Mouse (Mus musculus) 3134 (cell line): ENCODE data around the gene Ergic1.

Source experiments
- DNase-seq: peaks from one replicate; pipeline ENCODE4 v3.0.0-alpha.2; 2011; ENCODE audit warnings: low spot score; ENCODE audit not compliant: insufficient read length; ENCODE audit errors: extremely low read depth

Ergic1 gene

DNA sequence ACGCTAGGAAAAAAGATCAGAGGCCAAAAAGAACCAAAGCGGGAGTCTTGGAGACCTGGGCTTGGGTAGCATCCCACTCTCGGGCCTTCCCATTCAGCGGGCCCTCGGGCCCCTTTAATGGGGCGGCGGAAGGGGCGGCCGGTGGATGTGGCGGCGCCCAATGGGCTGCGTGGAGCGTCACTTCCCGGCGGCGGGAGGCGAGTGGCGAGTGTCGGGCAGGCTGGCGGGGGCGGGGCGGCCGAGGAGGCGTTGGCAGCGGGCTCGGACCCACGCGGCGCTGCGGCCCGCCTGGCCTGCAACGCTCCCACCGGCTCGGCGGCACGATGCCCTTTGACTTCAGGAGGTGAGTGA lies at the start of gene Ergic1:
Gene Ergic1, plus strand, starts transcription at position 200 of the 351 bp plus-strand sequence.
- DNase-seq = peak; percentile 85

DNA sequence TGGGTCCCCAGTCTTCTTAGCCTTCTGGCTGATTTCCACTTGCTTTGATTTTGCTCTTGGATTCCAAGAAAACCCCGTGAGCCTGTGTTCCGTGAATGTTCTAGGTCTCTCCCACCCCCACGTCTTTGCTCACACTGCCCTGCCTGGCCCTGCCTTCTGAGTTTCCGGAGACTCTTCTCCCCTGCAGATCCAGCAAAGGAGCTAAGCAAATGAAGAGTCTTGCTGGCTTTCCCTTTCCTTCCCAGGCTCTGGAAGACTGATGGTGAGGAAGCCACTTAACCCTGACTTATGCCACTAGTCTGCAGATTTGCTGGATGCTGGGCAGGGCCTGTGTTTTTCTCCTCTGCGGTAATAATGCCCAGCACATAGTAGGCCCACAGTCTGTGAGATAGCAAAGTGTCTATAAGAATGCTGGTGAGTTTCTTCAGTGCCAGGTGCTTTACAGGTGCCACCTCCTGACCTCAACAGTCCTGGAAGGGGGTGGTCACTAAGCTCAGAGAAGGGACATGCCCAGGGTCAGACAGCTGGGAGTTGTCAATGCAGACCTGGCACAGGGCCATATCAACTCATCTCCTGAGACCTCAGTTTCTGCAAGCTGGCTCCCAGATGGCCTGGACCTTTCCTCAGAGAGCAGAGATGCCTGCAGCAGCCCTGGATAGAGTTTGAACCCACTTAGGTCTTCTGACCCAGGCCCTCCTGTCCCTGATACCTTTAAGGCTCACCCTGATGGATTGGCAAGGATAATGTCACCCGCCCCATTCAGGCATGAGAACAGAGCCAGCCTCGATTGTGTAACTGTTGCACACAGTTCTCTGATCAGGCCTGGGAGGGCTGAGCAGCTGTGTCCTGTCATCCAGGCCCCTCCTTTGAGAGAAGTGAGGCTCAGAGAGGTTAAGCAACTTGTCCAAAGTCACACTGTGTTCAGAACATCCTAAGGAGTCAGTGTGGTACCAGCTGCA lies 49.2 kb upstream of the Ergic1 start:
- no peak for DNase-seq

DNA sequence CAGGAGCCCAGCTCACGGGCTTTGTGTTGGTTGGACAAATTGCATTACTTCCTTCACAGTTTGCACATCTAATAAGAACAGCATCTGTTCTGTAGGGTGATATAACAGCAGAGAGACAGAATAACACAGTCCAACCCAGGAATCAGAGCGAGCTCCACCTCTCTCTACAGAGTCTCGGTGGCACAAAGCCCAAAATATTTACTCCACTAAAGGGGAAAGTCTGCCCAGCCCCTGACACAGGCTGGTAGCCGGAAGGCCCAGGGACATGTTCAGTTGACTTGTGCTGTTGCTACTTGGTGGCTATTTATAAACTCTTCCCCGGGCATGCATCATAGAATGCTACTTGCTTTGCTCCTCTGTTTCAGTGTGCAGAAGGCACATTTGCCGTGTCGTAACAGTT lies 48.3 kb upstream of the Ergic1 start:
- no peak for DNase-seq

DNA sequence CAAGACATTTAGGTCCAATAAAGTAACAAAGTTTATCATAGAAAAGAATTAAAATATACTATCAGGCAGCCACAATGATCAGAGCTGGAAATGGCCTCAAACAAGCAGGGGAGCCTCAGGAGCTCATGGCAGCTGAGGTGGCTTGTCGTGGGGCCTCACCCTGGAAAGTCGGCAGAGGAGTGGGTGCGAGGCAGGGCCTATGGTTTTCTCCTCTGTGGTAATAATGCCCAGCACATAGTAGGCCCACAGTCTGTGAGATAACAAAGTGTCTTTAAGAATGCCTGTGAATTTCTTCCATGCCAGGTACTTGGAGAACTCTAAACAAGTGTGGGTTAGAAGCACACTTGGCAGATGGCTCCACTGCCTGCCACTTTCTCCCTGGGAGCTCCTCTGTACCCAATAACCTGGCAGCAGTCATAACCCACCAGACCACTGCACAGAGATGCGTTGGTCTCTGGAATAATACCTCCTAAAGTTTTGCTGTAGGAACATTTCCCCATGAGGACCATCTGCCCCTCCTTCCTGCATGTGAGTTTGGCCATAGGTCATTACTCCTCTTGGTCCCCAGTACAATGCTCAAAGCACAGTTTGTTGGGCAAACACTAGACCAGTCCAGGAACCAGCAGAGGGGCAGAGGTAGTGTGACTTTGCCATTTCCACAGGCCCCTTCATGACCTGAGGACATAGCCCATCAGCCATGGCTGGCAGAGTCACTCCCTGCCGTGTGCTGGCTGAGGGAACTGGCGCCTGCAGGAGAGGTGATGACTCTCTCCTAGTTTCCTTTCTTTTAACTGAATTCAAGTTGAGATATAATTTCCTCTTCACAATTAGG lies 47.6 kb upstream of the Ergic1 start:
- DNase-seq = no peak

DNA sequence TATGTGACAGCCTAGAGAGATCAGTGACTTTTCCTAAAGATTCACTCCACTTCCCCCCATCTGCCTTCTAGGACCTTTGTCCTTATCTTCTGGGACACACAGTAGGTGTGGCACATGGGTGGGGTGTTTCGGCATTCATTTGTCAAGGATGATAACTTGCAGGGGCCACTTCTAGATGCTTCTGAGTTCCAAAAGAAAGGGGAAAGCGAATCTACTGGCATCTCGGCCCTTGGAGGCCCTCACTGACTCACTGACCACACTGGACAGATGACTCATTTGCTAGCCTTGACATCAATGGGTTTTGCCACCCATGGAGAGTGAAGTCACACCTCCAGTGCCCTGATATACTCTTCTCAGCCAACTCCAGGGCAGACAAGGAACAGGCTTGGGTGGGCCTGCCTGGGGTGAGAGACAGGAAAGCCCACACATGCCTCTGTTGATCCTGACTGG lies 46.7 kb upstream of the Ergic1 start:
- DNase-seq = peak; percentile 70

DNA sequence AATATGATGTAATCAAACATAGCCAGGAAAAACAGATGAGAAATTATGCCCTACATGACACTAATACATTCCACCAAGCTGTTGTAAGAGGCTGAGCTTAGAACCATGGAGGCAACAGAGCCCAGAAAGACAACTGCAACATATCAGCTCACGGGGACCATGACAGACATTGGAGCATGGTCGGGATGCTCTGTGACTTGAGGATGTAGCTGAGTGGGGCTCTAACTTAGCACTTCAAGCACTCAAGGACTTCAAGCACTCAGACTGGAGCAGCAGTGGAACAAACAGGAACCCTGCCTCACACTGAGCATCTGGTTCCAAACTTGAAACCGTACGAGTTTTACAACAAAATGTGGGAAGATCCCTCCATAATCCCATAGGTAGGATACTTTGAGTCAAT lies 45.6 kb upstream of the Ergic1 start:
- DNase-seq = no peak

DNA sequence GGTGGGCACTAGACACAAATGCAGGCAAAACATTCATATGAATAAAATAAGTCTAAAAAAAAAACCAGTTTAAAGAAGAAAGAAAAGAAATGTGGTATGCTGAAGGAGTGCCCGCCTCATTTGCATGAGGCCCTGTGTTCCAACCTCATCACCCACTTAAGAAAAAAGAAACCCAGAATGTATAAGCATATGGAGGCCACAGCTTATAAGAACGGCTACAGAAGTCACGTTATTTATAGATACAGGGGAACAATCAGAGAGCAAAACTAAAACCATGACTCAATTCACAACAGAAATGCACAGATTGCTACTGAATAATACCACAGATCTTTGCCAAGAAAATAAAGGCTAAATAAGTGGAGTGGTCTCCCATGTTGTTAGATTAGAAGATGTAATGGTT lies 43.0 kb upstream of the Ergic1 start:
- no peak for DNase-seq

DNA sequence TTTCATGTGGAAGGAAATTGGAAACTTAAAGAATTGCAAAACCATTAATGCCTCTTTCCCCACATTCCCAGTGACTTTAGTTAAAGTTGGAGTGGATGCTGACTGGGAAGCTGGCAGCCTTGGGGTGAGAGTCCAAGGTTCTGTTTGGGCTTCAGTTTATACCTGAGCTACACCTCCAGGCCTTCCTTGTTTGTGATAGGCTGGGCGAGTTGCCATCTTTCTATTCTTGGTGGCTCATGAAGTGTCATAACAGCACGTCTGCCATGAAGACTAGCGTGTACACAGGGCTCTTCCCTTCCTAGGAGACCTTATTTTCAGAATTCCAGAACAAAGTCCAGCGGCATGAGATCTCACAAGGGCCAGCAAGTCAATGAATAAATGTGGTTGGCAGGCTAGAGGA lies 38.6 kb upstream of the Ergic1 start:
- no peak for DNase-seq

DNA sequence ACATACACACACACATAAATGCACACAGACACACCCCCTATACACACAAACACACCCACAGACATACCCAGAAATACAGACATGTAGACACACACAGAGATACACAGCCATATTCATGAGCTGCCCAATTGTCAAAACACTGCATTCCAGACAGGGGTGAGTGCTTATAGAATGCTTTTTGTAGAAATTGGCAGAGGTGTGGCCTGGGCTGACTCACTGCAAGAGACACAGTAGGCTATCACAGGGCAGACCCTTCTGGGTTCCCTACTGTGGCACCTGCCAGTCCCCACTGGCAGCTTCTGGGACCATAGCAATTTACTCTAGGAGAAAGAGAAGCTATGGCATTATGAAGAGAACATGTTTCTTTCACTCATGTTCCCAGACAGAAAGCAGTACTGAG lies 37.0 kb upstream of the Ergic1 start:
- DNase-seq = no peak

DNA sequence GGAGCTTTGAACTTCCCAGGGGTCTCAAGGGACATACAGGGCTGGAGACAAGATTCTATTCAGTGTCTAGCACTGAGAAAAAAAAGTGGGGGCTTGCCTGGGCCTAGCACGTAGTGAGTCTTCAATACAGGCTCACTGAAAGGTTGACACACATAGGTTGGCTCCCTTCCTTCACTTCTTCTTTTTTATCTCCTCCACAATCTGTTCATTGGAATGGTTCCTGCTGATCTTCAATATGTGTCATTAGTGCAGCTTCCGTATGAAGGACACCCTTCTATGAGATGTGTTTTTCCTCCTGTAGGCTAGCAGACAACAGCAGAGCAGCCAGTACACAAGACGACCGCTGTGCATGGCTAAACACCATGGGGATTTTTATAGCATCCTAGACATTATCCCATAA lies 36.5 kb upstream of the Ergic1 start:
- no peak for DNase-seq

DNA sequence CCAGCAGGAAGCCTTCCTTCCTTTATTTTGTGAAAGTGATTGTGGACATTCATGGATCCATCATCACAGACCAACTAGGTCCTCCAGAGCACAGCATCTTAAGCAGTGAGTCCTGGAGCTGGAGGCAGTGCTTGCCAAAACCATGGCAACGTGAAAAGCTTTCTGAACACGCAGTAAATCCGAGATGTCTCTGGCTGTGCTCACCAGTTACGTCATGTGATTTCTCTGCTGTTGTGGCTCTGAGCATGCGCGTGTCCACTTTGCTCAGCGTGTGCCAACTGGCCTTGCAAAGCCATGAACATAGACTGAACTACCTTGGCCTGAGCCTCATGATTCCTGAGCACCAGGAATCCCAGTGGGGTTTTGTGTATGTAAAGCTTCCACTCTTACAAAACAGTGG lies 36.0 kb upstream of the Ergic1 start:
- no peak for DNase-seq

DNA sequence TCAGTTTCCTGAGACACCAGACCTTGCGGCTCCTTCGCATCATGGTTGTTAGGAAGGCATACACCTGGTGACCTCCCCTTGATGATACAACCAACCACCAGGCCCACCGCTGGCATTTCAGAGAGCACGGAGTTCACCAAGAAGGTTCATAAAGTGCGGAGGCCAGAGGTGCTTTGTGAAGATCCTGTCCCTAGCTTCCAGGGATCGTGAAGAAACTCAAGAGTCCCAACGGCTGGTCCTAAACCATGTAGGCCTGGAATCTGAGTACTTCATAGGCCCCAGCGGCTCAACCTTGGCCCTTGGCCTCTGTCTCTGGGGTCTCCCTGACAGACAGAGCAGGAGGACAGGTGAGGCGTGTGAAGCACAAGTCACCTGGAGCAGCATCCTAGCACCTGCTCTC lies 34.0 kb upstream of the Ergic1 start:
- no peak for DNase-seq

DNA sequence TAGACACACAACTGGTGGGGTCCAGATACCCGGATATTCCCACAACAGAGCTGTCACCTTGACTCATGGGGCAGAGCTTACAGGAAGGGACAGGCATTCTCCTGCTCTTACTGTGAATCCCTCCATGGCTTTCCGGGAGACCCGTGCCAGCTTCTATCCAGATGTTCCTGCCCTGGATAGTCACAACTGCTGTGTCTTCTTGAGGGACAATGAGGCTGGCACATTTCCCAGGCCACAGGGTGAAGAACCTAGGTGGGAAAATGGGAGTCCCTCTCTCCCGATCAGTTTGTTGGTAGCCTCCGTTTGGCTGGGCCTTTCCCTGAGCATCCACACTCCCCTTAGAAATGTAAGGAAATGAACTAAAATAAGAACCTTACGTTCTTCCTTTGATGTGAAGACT lies 32.5 kb upstream of the Ergic1 start:
- no peak for DNase-seq

DNA sequence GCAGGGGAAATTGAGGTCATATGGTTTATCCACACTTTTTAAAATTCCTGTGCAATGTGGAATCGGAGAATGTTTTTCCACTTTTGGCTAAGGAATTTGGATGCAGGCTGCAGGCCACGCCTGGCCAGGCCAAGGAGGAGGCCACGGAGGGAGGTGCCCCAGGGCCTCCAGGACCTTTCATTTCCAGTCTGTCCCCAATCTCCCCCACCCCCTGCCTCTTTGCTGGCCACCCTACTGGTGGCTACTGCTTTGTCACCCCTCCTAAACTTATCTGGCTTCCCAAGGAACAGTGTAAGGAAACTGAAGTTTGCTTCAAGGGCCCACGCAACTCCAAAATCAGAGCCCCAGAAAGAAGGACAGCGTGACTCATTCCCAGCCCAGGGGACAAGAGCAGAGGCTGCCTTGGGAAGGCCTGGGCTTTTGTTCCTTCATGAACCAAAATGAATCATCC lies 31.5 kb upstream of the Ergic1 start:
- peak; percentile 88 for DNase-seq

DNA sequence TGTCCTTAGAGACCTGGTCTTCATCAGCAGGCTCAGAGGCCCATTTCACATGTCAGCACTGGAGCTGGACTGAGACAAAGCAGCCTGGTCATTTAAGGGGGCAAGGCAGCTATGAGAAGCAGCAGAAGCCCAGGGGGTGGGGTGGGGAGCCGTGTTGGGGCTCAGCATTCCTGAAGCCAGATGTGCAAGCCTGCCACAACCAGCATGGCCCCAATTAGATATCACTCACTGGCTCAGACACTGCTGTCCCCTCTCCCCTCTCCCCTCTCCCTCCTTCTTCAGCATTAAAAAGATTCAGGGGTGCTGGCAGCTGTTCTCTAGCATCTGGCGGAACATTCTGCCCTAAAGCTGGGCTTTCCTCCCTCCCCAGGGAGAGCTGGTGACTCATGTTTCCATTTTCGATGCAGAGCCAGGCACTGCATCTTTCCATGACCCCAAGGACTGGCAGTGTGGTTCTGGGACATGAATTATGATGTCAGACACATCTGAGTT lies 30.7 kb upstream of the Ergic1 start:
- DNase-seq = peak; percentile 75

DNA sequence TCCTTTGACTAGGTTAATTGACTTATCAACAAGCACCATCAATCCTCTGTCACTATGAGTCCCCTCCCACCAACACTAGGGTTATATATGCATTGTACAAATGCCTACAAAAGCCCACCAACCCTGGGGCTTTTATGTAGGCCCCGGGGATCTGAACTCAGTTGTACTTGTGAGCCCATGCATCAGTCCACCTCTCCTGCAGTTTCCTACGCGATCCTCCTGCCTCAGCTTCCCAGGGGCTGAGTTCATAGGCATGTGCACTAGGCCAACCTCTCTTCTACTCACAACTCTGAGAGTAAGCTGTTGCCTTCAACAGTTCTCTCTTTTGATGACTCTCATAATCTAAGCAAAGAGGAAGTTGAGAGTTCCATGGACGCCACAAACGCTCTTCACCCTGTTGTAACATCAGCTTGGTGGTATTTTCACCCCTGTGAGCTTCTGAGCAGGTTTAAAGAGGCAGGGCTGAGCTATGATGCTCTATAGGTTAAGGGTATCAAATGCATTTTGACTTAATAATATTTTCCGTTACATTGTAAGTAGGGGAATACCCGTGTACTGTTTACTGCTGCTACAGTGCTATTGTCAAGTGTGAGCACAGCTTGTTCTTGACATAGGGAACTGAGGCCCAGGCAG lies 29.8 kb upstream of the Ergic1 start:
- DNase-seq = no peak

DNA sequence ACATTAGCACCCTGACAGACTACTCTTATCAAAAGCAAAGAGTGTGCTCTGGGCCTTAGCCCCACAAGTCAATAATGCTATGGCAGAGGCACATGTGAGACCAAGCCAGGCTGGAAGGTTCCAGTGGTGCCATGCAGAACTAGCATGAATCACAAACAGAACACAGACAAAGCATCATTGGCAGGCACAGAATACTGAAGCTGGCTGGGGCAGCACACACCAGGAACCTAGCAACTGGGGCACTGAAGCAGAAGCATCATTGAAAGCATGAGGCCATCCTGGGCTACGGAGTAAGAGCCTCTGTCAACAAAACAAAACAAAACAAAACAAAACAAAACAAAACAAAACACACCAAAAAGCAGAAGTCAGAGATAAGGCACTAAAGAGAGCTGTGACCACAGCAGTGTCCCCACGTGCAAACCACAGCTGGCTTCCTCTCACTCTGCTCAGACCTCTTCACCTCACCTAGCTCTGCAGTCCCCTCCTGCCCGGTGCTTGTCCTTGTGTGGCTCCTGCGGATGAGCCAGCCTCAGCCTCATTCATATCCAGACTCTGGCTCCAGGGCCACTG lies 28.7 kb upstream of the Ergic1 start:
- no peak for DNase-seq

DNA sequence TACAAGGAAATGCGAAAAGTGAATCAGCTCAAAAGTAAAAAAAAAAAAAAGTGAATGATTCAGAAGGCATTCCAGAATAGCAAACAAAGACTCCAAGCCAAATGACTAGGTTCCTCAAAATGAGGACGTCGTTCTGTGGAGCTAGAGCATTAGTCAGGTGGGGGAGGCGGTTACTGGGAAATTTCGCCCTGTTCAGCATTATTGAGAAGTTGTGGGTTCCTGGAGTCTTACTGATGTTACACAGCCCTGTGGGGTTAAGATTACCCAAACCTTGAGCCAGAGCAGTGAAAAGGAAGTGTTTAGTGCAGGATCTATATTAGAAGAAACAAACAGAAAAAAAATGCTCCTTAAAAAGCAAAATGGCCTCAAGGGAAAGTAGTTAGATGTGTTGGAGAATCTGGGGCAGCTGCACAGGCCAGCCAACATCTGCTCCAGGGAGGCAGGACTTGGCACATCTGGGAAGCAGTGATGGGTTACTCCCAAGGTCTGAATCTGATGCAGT lies 27.4 kb upstream of the Ergic1 start:
- peak; percentile 45 for DNase-seq

DNA sequence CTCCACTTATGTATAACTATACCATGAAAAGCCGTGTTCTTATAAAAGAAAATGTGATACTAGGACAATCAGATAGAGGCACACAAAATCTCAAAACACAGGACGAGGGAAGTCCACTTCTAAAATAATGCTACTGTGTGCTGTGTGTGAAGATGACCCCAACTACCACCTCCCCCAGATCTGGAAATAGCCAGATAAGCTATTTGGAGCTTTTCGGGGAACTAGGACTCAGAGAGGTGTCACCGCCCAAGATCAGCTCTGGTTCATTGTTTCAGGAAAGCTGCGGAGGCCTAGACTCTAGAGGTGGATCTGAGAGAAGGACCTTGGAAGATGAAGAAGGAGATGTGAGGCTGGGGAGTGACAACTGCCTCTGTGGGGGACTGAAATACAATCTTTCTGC lies 26.6 kb upstream of the Ergic1 start:
- no peak for DNase-seq
